ENCODE assay signal across 13 mouse cellular contexts in the genomic region with DNA sequence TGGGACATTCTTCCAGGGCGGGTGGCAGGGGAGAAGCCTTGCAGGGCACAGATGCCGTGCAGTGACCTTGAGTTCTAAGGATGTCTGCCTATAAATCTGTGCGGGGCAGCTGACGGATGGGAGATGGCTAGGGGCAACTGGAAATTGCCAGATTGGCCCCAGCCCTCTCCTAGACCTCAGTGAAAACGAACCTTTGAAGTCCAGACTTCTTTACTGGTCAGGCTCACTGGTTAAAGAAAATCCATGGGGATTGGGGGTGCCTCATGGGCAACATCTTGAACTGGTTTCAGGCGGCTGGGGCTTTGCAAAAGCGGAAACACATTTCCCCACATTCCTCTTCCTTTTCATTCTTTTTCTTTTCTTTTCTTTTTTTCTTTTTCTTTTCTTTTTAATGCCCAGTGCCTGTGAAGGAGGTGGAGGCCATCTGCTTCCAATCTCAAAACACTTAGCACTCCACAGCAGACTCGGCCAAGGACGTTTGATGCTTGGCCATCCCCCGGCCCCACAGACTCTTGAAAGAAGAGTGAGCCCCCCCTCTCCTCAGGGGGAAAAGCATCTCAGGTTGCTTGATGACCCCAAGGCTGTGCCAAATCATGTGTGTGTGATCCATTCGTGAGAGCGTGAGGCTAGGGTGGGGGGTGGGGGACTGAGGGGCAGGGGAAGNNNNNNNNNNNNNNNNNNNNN.
DNase-seq lines count a peak whose midpoint lies in the region; ATAC-seq lines count a peak whose summit lies in the region.
"Had no signal": no experiment of that assay in that cellular context is flagged by ENCODE, and none has a peak within 500 bp of the region (broad histone marks: within the 10 kb centered on the region; RNA-seq: fewer than 3 reads in every experiment).

No protein-coding gene starts in this region.

- ATAC-seq in lung, embryonic 15.5 days (ENCODE audit: borderline replicate concordance, extremely low read depth, low FRiP score, low TSS enrichment): peak; percentile 74
- ATAC-seq in intestine, embryonic 15.5 days: no peak
- ATAC-seq: liver, embryonic 12.5 days had no signal

- no peaks in the 10 kb centered on the region for H3K27me3 ChIP-seq in lung, embryonic 15.5 days
- H3K27me3 ChIP-seq in intestine, embryonic 15.5 days (replicated peaks): no peaks in the 10 kb centered on the region
- H3K27me3 ChIP-seq: liver, embryonic 12.5 days had no signal

- no peaks in the 10 kb centered on the region for H3K9me3 ChIP-seq in lung, embryonic 15.5 days
- H3K9me3 ChIP-seq in intestine, embryonic 15.5 days: no peaks in the 10 kb centered on the region
- H3K9me3 ChIP-seq: liver, embryonic 12.5 days had no signal

- H3K4me1 ChIP-seq in lung, embryonic 15.5 days: peaks cover 41% of the 10 kb centered on the region
- no peaks in the 10 kb centered on the region; the same call in 1 of the 2 replicates for H3K4me1 ChIP-seq in intestine, embryonic 15.5 days (replicated peaks)
- H3K4me1 ChIP-seq: liver, embryonic 12.5 days had no signal

- H3K4me2 ChIP-seq in lung, embryonic 15.5 days: no peak overlapping the region
- H3K4me2 ChIP-seq in intestine, embryonic 15.5 days (replicated peaks): no peak overlapping the region
- H3K4me2 ChIP-seq: liver, embryonic 12.5 days had no signal

- no peak overlapping the region for H3K4me3 ChIP-seq in lung, embryonic 15.5 days
- no peak overlapping the region for H3K4me3 ChIP-seq in intestine, embryonic 15.5 days (replicated peaks)
- H3K4me3 ChIP-seq: liver, embryonic 12.5 days had no signal

- peak overlapping the region; percentile 57 for H3K27ac ChIP-seq in lung, embryonic 15.5 days
- no peak overlapping the region for H3K27ac ChIP-seq in intestine, embryonic 15.5 days
- H3K27ac ChIP-seq: liver, embryonic 12.5 days had no signal

- no peaks in the 10 kb centered on the region for H3K36me3 ChIP-seq in lung, embryonic 15.5 days
- H3K36me3 ChIP-seq in intestine, embryonic 15.5 days: no peaks in the 10 kb centered on the region
- H3K36me3 ChIP-seq: liver, embryonic 12.5 days had no signal

- DNase-seq in adrenal gland, adult (ENCODE audit: inconsistent age in 2 of 2, low spot score in 1 of 2): peak; percentile 21 to 49
- no peak for DNase-seq in adrenal gland, postnatal 4 days (ENCODE audit: low spot score in 2 of 2)
- DNase-seq in lung, adult 18-20 months: no peak
- peak; percentile 94 for DNase-seq in forelimb bud, embryonic 11.5 days (ENCODE audit: low read depth, low spot score)
- DNase-seq in lung, postnatal 4 days: peak; percentile 34 to 62
- no peak for DNase-seq in T-cell, adult 2 months (ENCODE audit: low spot score)
- DNase-seq: cerebellum, adult 8-10 months; kidney, adult 18-20 months; retina, postnatal 1 day; thymus, postnatal 36 days had no signal

- H3K9ac ChIP-seq in lung, embryonic 15.5 days: no peak overlapping the region
- no peak overlapping the region for H3K9ac ChIP-seq in intestine, embryonic 15.5 days
- H3K9ac ChIP-seq: liver, embryonic 12.5 days had no signal

- 36% methylated on average over 12 of the region's 12 CpGs for WGBS in lung, embryonic 15.5 days
- 44% methylated on average over 12 of the region's 12 CpGs for WGBS in intestine, embryonic 15.5 days

Comparison
In these comparisons a context has a peak if more than half of its experiments do, and no peak if none do; other contexts are left out.
1. DNase-seq: peak in adrenal gland, adult (2 of 2), forelimb bud, embryonic 11.5 days (single experiment) and lung, postnatal 4 days (2 of 2); none in adrenal gland, postnatal 4 days (0 of 2), lung, adult 18-20 months (0 of 2) and T-cell, adult 2 months (single experiment).